Mouse (Mus musculus) liver, embryonic 13.5 days (tissue): ENCODE results near the gene Tmem274. TPM values are rescaled to one million over a fixed set of nuclear protein-coding genes. Genes with fewer than 3 reads are reported as not detected.
"Not testable (repeated sequence)": the region's sequence is repeated elsewhere in the genome, so short reads cannot be mapped to it uniquely, and the experiment has no call there.

Experiments
- ATAC-seq: fragments of 200-750 bp; cut with Nextera tagmentation; 2 replicates; pipeline ENCODE4 v1.8.0; 2017; ENCODE audit warnings: low read depth, mild to moderate bottlenecking, moderate number of reproducible peaks, moderate library complexity
- DNase-seq: peaks from one replicate; pipeline ENCODE4 v3.0.0; 2022
- H3K27ac ChIP-seq: fragments of 300-500 bp; sonication (generic); 2 replicates; pipeline ENCODE4 v1.5.1; 2015; ENCODE audit warnings: moderate library complexity, mild to moderate bottlenecking, inconsistent platforms
- H3K27me3 ChIP-seq: fragments of 300-500 bp; sonication (generic); 2 replicates; pipeline ENCODE4 v1.6.1; 2015; ENCODE audit warnings: mild to moderate bottlenecking, inconsistent platforms
- H3K36me3 ChIP-seq: fragments of 300-500 bp; sonication (generic); 2 replicates; pipeline ENCODE4 v1.6.1; 2015; ENCODE audit warnings: mild to moderate bottlenecking, inconsistent platforms
- H3K4me1 ChIP-seq: fragments of 300-500 bp; sonication (generic); replicated peaks from 2 replicates; pipeline ENCODE4 v1.6.1; 2015; ENCODE audit warnings: inconsistent platforms
- H3K4me2 ChIP-seq: fragments of 300-500 bp; sonication (generic); 2 replicates; pipeline ENCODE4 v1.6.1; 2015; ENCODE audit warnings: inconsistent platforms, mild to moderate bottlenecking, moderate library complexity
- H3K4me3 ChIP-seq: fragments of 300-500 bp; sonication (generic); replicated peaks from 2 replicates; pipeline ENCODE4 v1.5.1; 2015; ENCODE audit warnings: mild to moderate bottlenecking, inconsistent platforms
- H3K9ac ChIP-seq: fragments of 300-500 bp; sonication (generic); 2 replicates; pipeline ENCODE4 v1.6.1; 2015; ENCODE audit warnings: mild to moderate bottlenecking, inconsistent platforms
- H3K9me3 ChIP-seq: fragments of 300-500 bp; sonication (generic); replicated peaks from 2 replicates; pipeline ENCODE4 v1.6.1; 2016; ENCODE audit warnings: inconsistent platforms
- WGBS: fragments of 180-500 bp; shearing (Covaris S2); methylation state at CpG from one replicate; pipeline ENCODE4 v1.1.7; 2015; ENCODE audit not compliant: insufficient replicate concordance; 5-methylcytosine and 5-hydroxymethylcytosine counted together
- polyA plus RNA-seq: library from polyadenylated mRNA; unstranded; fragments of >200 nt; fragmentation: Nextera tagmentation; extraction: Ambion mirVana; gene quantifications from 2 replicates; pipeline ENCODE4 v1.2.1, GENCODE M21; 2015

Gene Tmem274
- 0.19 TPM in 1 of 2 replicates, not detected in the other for polyA plus RNA-seq

DNA sequence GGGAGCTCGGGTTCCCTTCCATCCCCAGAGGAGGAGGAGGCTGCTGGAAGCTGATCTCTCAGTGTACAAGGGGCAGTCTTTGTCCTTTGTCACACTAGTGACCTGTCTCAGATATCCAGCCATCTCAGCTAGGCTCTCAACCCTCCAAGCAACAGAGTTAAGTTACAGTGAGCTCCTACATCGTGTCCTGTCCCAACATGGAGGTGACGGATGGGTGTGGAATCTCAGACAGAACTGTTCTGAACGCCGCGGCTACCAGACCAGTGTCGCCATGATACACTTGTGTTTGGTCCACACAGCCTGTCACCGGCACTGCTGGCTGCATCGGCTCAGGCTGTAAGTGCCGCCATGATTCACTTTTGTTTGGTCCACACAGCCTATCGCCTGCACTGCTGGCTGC lies at the start of gene Tmem274:
Gene Tmem274 (plus strand): TSS at position 301 of the 400 bp plus-strand sequence.
- 80% methylated on average over 11 of the region's 11 CpGs for WGBS
- H3K9ac ChIP-seq: no peak within 1 kb of the TSS
- DNase-seq: no peak

GRCm38 (mm10) chr4:149429592-149429991 lies 47.6 kb upstream of the Tmem274 start:
- Histone ChIP-seq H3K4me3 (no peak overlapping the region), H3K9me3 (no peaks in the 10 kb centered on the region), H3K4me2 (no peak overlapping the region), H3K4me1 (peaks cover 26% of the 10 kb centered on the region), H3K36me3 (no peaks in the 10 kb centered on the region), H3K27me3 (no peaks in the 10 kb centered on the region), H3K9ac (no peak overlapping the region), H3K27ac (no peak overlapping the region)
- ATAC-seq: no peak
- 56% methylated on average over 5 of the region's 5 CpGs for WGBS
- DNase-seq: no peak

More for the DNA sequence above, at the start of gene Tmem274:
- no peak within 1 kb of the TSS for H3K27ac ChIP-seq
- no peak within 1 kb of the TSS for H3K4me2 ChIP-seq
- no peaks in the 10 kb centered on the region for H3K27me3 ChIP-seq
- no peaks in the 10 kb centered on the region for H3K4me1 ChIP-seq
- no peaks in the 10 kb centered on the region for H3K9me3 ChIP-seq
- peaks cover 7% of the 10 kb centered on the region for H3K36me3 ChIP-seq
- no peak for ATAC-seq
- H3K4me3 ChIP-seq: no peak within 1 kb of the TSS

DNA sequence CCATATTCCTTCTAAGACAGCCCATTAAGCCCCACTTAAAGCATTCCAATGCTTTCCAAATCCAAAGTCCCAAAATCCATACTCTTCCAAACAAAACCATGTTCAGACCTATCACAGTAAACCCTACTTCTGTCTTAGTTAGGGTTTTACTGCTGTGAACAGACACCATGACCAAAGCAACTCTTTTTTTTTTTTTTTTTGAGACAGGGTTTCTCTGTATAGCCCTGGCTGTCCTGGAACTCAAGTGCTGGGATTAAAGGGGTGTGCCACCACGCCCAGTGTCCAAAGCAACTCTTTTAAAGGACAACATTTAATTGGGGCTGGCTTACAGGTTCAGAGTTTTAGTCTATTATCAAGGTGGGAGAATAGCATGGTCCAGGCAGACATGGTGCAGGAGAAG lies 45.3 kb upstream of the Tmem274 start:
- not testable (repeated sequence) for H3K4me2 ChIP-seq, H3K27me3 ChIP-seq, H3K27ac ChIP-seq, H3K4me3 ChIP-seq, H3K36me3 ChIP-seq, DNase-seq, ATAC-seq, H3K9me3 ChIP-seq, H3K9ac ChIP-seq
- 57% methylated on average over 1 of the region's 1 CpGs for WGBS
- H3K4me1 ChIP-seq: peaks cover 12% of the 10 kb centered on the region

- Histone ChIP-seq H3K4me1 (peaks cover 14% of the 10 kb centered on the region), H3K4me2 (no peak overlapping the region), H3K9ac (no peak overlapping the region), H3K4me3 (no peak overlapping the region), H3K9me3 (no peaks in the 10 kb centered on the region), H3K36me3 (no peaks in the 10 kb centered on the region), H3K27ac (no peak overlapping the region), H3K27me3 (no peaks in the 10 kb centered on the region)
- WGBS: 63% methylated on average over 8 of the region's 8 CpGs
- ATAC-seq: no peak
- no peak for DNase-seq
Observed at GRCm38 (mm10) chr4:149440576-149440975, 36.6 kb upstream of the Tmem274 start.

DNA sequence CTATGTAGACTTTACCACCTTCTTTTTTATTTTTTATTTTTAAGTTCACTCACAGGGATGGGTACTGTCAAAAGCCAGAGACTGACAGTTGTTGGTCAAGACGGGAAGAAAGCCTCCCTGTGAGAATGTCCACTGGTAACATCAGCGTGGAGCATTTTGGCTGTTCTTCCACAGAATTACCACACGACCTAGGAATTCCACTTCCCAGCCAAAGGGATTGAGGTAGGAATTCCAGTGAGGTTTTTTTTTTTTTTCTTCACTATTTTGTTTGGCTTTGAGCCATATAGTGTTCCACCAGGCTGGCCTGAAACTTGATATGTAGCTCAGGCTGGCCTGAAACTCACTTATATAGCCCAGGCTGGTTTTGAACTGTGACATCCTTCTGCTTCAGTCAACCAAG lies 34.7 kb upstream of the Tmem274 start:
- WGBS: 50% methylated on average over 3 of the region's 3 CpGs
- DNase-seq (no peak), ATAC-seq (no peak)
- no peaks in the 10 kb centered on the region for H3K9me3 ChIP-seq
- H3K9ac ChIP-seq: no peak overlapping the region
- no peaks in the 10 kb centered on the region for H3K27me3 ChIP-seq
- no peak overlapping the region for H3K4me3 ChIP-seq
- H3K36me3 ChIP-seq: no peaks in the 10 kb centered on the region
- no peak overlapping the region for H3K27ac ChIP-seq
- no peak overlapping the region for H3K4me2 ChIP-seq
- peaks cover 23% of the 10 kb centered on the region for H3K4me1 ChIP-seq

DNA sequence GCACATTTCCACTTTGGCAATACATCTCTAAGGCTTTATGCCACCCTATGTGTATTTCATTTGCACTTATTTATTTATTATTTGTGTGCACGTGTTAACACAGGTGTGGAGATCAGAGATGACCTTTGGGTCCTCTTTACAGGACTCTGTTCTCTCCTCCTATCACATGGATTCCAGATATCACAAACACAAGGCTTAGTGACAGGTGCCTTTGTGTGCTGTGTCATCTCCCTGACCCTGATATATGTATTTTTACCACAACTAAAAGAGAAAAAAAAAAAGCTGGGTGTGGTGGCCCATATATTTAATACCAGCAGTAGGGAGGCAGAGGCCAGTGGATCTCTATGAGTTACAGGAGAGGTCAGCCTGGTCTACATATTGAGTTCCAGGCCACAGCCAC lies 32.7 kb upstream of the Tmem274 start:
- no peak for ATAC-seq
- WGBS: 39% methylated on average over 1 of the region's 1 CpGs

DNA sequence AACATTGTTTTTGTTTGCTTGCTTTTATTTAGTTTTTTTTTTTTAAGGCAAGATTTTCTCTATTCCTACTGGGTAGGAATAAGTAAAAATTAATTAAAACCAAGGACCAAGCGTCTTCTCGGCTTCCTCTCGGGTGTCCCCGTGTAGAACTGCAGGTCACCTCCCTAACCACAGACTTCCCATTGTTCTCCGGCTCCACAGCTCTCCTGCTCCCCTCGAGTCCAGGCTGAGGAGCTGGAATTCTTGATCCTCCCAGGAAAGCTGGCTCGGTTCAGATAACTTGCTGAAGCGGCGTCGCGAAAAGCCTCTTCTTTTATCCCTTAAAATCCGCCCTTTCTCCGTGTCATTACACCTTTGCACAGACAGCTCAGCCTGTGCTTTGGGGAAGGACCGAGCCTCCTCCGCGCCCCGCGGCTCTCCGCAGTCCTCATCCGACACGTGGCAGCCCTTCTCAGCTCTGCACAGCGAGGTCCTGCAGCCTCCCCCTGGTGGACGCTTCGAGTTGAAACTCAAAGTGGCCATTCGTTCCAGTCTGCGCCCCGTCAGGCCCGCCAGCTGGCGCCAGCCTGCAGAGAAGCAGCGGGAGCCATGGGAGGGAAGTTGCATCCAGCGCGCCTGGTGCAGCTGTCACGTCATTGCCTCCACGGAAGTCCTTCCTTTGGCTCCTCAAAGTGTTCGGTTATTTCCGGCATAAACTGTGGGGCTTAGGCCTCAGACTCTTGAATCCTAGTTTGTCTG lies 32.0 kb upstream of the Tmem274 start:
- peak; percentile 93 for ATAC-seq
- under 1% methylated on average over 36 of the region's 36 CpGs for WGBS
- DNase-seq: peak; percentile 84
- H3K9me3 ChIP-seq: no peaks in the 10 kb centered on the region
- H3K4me1 ChIP-seq: peaks cover 23% of the 10 kb centered on the region
- peak overlapping the region; percentile 73 for H3K9ac ChIP-seq
- H3K4me2 ChIP-seq: peak overlapping the region; percentile 77
- no peaks in the 10 kb centered on the region for H3K27me3 ChIP-seq
- no peaks in the 10 kb centered on the region for H3K36me3 ChIP-seq
- peak overlapping the region; percentile 51 for H3K4me3 ChIP-seq
- H3K27ac ChIP-seq: peak overlapping the region; percentile 65

More for the DNA sequence above, 32.7 kb upstream of the Tmem274 start:
- H3K9me3 ChIP-seq: no peaks in the 10 kb centered on the region
- H3K4me3 ChIP-seq: peak overlapping the region; percentile 51; the same call in 1 of the 2 replicates
- no peaks in the 10 kb centered on the region for H3K36me3 ChIP-seq
- H3K4me2 ChIP-seq: peak overlapping the region; percentile 77
- peak overlapping the region; percentile 73; the same call in 1 of the 2 replicates for H3K9ac ChIP-seq
- peak overlapping the region; percentile 65; the same call in 1 of the 2 replicates for H3K27ac ChIP-seq
- DNase-seq: no peak
- peaks cover 23% of the 10 kb centered on the region for H3K4me1 ChIP-seq
- no peaks in the 10 kb centered on the region for H3K27me3 ChIP-seq

GRCm38 (mm10) chr4:149445868-149446267 lies 31.3 kb upstream of the Tmem274 start:
- Histone ChIP-seq H3K4me2 (peak overlapping the region; percentile 77), H3K9me3 (no peaks in the 10 kb centered on the region), H3K4me3 (peak overlapping the region; percentile 51), H3K36me3 (no peaks in the 10 kb centered on the region), H3K27me3 (no peaks in the 10 kb centered on the region), H3K9ac (peak overlapping the region; percentile 73), H3K4me1 (peaks cover 23% of the 10 kb centered on the region), H3K27ac (peak overlapping the region; percentile 65)
- ATAC-seq (peak; percentile 48), DNase-seq (peak; percentile 48)
- 5% methylated on average over 11 of the region's 11 CpGs for WGBS

GRCm38 (mm10) chr4:149446309-149446708 lies 30.9 kb upstream of the Tmem274 start:
- Histone ChIP-seq H3K9me3 (no peaks in the 10 kb centered on the region), H3K36me3 (no peaks in the 10 kb centered on the region), H3K27me3 (no peaks in the 10 kb centered on the region), H3K4me2 (peak overlapping the region; percentile 77), H3K27ac (peak overlapping the region; percentile 65), H3K4me3 (peak overlapping the region; percentile 51; the same call in 1 of the 2 replicates), H3K4me1 (peaks cover 23% of the 10 kb centered on the region), H3K9ac (peak overlapping the region; percentile 73; the same call in 1 of the 2 replicates)
- DNase-seq (no peak), ATAC-seq (no peak)
- whole genome bisulfite sequencing: 42% methylated on average over 1 of the region's 1 CpGs

GRCm38 (mm10) chr4:149450636-149451035 lies 26.5 kb upstream of the Tmem274 start:
- H3K36me3 ChIP-seq: no peaks in the 10 kb centered on the region
- DNase-seq (no peak), ATAC-seq (no peak)
- H3K27me3 ChIP-seq: no peaks in the 10 kb centered on the region
- no peaks in the 10 kb centered on the region for H3K9me3 ChIP-seq
- H3K4me2 ChIP-seq: no peak overlapping the region
- H3K27ac ChIP-seq: no peak overlapping the region
- H3K4me3 ChIP-seq: no peak overlapping the region
- no peak overlapping the region for H3K9ac ChIP-seq
- H3K4me1 ChIP-seq: peaks cover 9% of the 10 kb centered on the region
- WGBS: 72% methylated on average over 3 of the region's 3 CpGs

- Histone ChIP-seq H3K9me3 (no peaks in the 10 kb centered on the region), H3K36me3 (no peaks in the 10 kb centered on the region), H3K9ac (no peak overlapping the region), H3K27me3 (no peaks in the 10 kb centered on the region), H3K27ac (no peak overlapping the region), H3K4me2 (no peak overlapping the region), H3K4me3 (no peak overlapping the region), H3K4me1 (no peaks in the 10 kb centered on the region)
- ATAC-seq (no peak), DNase-seq (peak; percentile 10)
- WGBS: 59% methylated on average over 4 of the region's 4 CpGs
Observed at GRCm38 (mm10) chr4:149453656-149454055, 23.5 kb upstream of the Tmem274 start.

DNA sequence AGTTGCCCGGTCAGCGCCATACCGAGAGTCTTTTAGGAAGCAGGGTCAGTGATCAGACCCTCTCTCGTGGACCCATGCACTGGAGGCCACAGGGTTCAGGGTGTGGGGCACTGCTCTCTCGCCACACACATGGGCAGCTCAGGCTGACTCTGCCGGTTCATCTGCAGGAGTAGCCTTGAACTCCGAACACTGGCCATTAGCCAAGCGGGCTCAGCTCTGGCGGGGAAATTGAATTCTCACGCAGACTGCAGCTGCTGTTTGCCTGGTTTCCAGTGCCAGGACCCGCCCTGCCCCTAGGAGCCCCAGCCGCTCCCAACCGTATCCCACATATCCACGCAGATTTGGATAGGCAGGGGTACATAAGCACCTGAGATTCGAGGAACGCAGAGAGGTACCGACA lies 22.9 kb upstream of the Tmem274 start:
- Histone ChIP-seq H3K9ac (no peak overlapping the region), H3K27me3 (no peaks in the 10 kb centered on the region), H3K27ac (no peak overlapping the region), H3K9me3 (no peaks in the 10 kb centered on the region), H3K4me1 (no peaks in the 10 kb centered on the region), H3K4me3 (no peak overlapping the region), H3K4me2 (no peak overlapping the region), H3K36me3 (no peaks in the 10 kb centered on the region)
- ATAC-seq: no peak
- WGBS: 73% methylated on average over 17 of the region's 17 CpGs
- no peak for DNase-seq
